Mouse (Mus musculus): Measurements from ENCODE around the gene Runx1.

The Runx1 gene

GRCm38 (mm10) chr16:92699531-92700397, 126.2 kb downstream of the Runx1 start:
- no peak for DNase-seq (ENCODE audit: low spot score in 2 of 2)

- peak; percentile 81 to 85 for DNase-seq (ENCODE audit: low spot score in 2 of 2)
Observed at GRCm38 (mm10) chr16:92698612-92698998, 127.3 kb downstream of the Runx1 start.

GRCm38 (mm10) chr16:92697737-92698611, 128.0 kb downstream of the Runx1 start:
- peak; percentile 40 to 58 for DNase-seq (ENCODE audit: low spot score in 2 of 2)

GRCm38 (mm10) chr16:92697227-92697736, 128.7 kb downstream of the Runx1 start:
- peak; percentile 32 to 39 for DNase-seq (ENCODE audit: low spot score in 2 of 2)

GRCm38 (mm10) chr16:92696411-92697015, 129.4 kb downstream of the Runx1 start:
- DNase-seq (ENCODE audit: low spot score in 2 of 2): peak; percentile 59 to 75

- DNase-seq (ENCODE audit: low spot score in 2 of 2): no peak
Observed at GRCm38 (mm10) chr16:92695981-92696380, 130.0 kb downstream of the Runx1 start.

- DNase-seq (ENCODE audit: low spot score in 2 of 2): no peak
Observed at GRCm38 (mm10) chr16:92695200-92695921, 130.6 kb downstream of the Runx1 start.

- DNase-seq (ENCODE audit: low spot score in 2 of 2): no peak
Observed at GRCm38 (mm10) chr16:92694496-92695106, 131.3 kb downstream of the Runx1 start.

- no peak for DNase-seq (ENCODE audit: low spot score in 2 of 2)
Observed at GRCm38 (mm10) chr16:92690759-92691158, 135.2 kb downstream of the Runx1 start.

- DNase-seq (ENCODE audit: low spot score in 2 of 2): no peak
Observed at GRCm38 (mm10) chr16:92688941-92689340, 137.0 kb downstream of the Runx1 start.

- DNase-seq (ENCODE audit: low spot score in 2 of 2): no peak
Observed at GRCm38 (mm10) chr16:92686978-92687377, 139.0 kb downstream of the Runx1 start.

- no peak for DNase-seq (ENCODE audit: low spot score in 2 of 2)
Observed at GRCm38 (mm10) chr16:92685766-92686315, 140.1 kb downstream of the Runx1 start.

- no peak for DNase-seq (ENCODE audit: low spot score in 2 of 2)
Observed at GRCm38 (mm10) chr16:92684423-92685211, 141.3 kb downstream of the Runx1 start.

- no peak for DNase-seq (ENCODE audit: low spot score in 2 of 2)
Observed at GRCm38 (mm10) chr16:92676630-92677029, 149.3 kb downstream of the Runx1 start.

GRCm38 (mm10) chr16:92675677-92676076, 150.3 kb downstream of the Runx1 start:
- no peak for DNase-seq (ENCODE audit: low spot score in 2 of 2)

GRCm38 (mm10) chr16:92674916-92675450, 151.0 kb downstream of the Runx1 start:
- DNase-seq (ENCODE audit: low spot score in 2 of 2): no peak

GRCm38 (mm10) chr16:92674121-92674816, 151.7 kb downstream of the Runx1 start:
- no peak for DNase-seq (ENCODE audit: low spot score in 2 of 2)

GRCm38 (mm10) chr16:92668807-92669206, 157.1 kb downstream of the Runx1 start:
- DNase-seq (ENCODE audit: low spot score in 2 of 2): no peak

GRCm38 (mm10) chr16:92661757-92662156, 164.2 kb downstream of the Runx1 start:
- no peak for DNase-seq (ENCODE audit: low spot score in 2 of 2)
